Mouse (Mus musculus) CH12.LX (cell line): ENCODE results near the gene Chid1. TPM values are rescaled to one million over a fixed set of nuclear protein-coding genes. Genes with fewer than 3 reads are reported as not detected.

Experiments used
- DNase-seq: peaks from one replicate; pipeline ENCODE4 v3.0.0-alpha.2; 2013; ENCODE audit errors: extremely low read depth
- H3K27ac ChIP-seq: 2 replicates; pipeline ENCODE4 v1.5.1; 2012; ENCODE audit warnings: low read depth, mild to moderate bottlenecking, control low read depth, moderate library complexity; ENCODE audit not compliant: insufficient read depth
- H3K27me3 ChIP-seq: replicated peaks from 2 replicates; pipeline ENCODE3; 2012; ENCODE audit warnings: inconsistent platforms
- H3K36me3 ChIP-seq, 2 experiments: replicated peaks in 1 of 2; 2 replicates each; pipeline versions ENCODE3 to v1.6.1; 2012; ENCODE audit warnings: inconsistent platforms in 1 of 2, low read length in 1 of 2, mild to moderate bottlenecking in 1 of 2, mixed read lengths in 1 of 2, moderate library complexity in 1 of 2; ENCODE audit not compliant: control insufficient read depth in 1 of 2, insufficient read depth in 1 of 2
- H3K4me1 ChIP-seq, 2 experiments: 2 replicates each; pipeline ENCODE4 v1.6.1; 2012; ENCODE audit warnings: inconsistent platforms in 1 of 2, moderate library complexity in 1 of 2; ENCODE audit not compliant: insufficient read depth in 2 of 2, control insufficient read depth in 1 of 2
- H3K4me2 ChIP-seq: 2 replicates; pipeline ENCODE4 v1.6.1; 2012; ENCODE audit warnings: low read depth, mild to moderate bottlenecking, control low read depth; ENCODE audit not compliant: poor library complexity, insufficient read depth, severe bottlenecking
- H3K4me3 ChIP-seq, 3 experiments: fragments of 150-350 bp in 1 of 3; sonication (generic) in 1 of 3; replicated peaks in 1 of 3; 2 replicates each; pipeline versions ENCODE3 to v1.5.1; 2011 to 2012; ENCODE audit warnings: low read depth in 2 of 3, low read length in 2 of 3, mild to moderate bottlenecking in 2 of 3, moderate library complexity in 2 of 3, control low read depth in 1 of 3, improper control_type of control experiment in 1 of 3, inconsistent platforms in 1 of 3, mixed read lengths in 1 of 3; ENCODE audit not compliant: poor library complexity in 1 of 3
- H3K79me2 ChIP-seq: replicated peaks from 2 replicates; pipeline ENCODE4 v1.6.1; 2012; ENCODE audit warnings: mild to moderate bottlenecking, moderate library complexity; ENCODE audit not compliant: control insufficient read depth, poor library complexity, insufficient read depth, severe bottlenecking; ENCODE audit errors: extremely low read depth
- H3K9ac ChIP-seq: 2 replicates; pipeline ENCODE4 v1.6.1; 2012; ENCODE audit warnings: low read depth, mild to moderate bottlenecking, control low read depth, moderate library complexity; ENCODE audit not compliant: insufficient read depth
- H3K9me3 ChIP-seq: replicated peaks from 2 replicates; pipeline ENCODE3; 2012; ENCODE audit warnings: low read length, inconsistent platforms, mixed read lengths
- BHLHE40 ChIP-seq: IDR thresholded peaks from 2 replicates; pipeline ENCODE4 v1.6.1; 2011; ENCODE audit warnings: mild to moderate bottlenecking, low read depth, low read length, improper control_type of control experiment
- CHD2 ChIP-seq: IDR thresholded peaks from 2 replicates; pipeline ENCODE4 v1.6.1; 2011; ENCODE audit warnings: low read length, improper control_type of control experiment
- E2F4 ChIP-seq: IDR thresholded peaks from 2 replicates; pipeline ENCODE4 v1.6.1; 2011; ENCODE audit warnings: low read depth, low read length, improper control_type of control experiment; ENCODE audit not compliant: insufficient replicate concordance
- EP300 ChIP-seq: IDR thresholded peaks from 2 replicates; pipeline ENCODE4 v1.6.1; 2011; ENCODE audit warnings: low read length, improper control_type of control experiment
- ETS1 ChIP-seq: conservative IDR thresholded peaks from 2 replicates; pipeline ENCODE4 v1.6.1; 2012; ENCODE audit warnings: low read depth, mild to moderate bottlenecking, inconsistent platforms, low read length, improper control_type of control experiment, moderate library complexity
- GABPA ChIP-seq: IDR thresholded peaks from 2 replicates; pipeline ENCODE4 v1.6.1; 2012; ENCODE audit warnings: low read depth, low read length, improper control_type of control experiment, inconsistent platforms; ENCODE audit not compliant: insufficient replicate concordance
- IRF4 ChIP-seq: IDR thresholded peaks from 2 replicates; pipeline ENCODE4 v1.6.1; 2014; ENCODE audit warnings: low read depth, mild to moderate bottlenecking, inconsistent platforms, low read length, improper control_type of control experiment
- KAT2A ChIP-seq: IDR thresholded peaks from 2 replicates; pipeline ENCODE4 v1.6.1; 2012; ENCODE audit warnings: low read length, improper control_type of control experiment, inconsistent platforms; ENCODE audit not compliant: insufficient replicate concordance
- MYC ChIP-seq: IDR thresholded peaks from 2 replicates; pipeline ENCODE4 v1.6.1; 2011; ENCODE audit warnings: low read depth, mild to moderate bottlenecking, improper control_type of control experiment, low read length
- NRF1 ChIP-seq: IDR thresholded peaks from 2 replicates; pipeline ENCODE4 v1.6.1; 2014; ENCODE audit warnings: low read depth, mild to moderate bottlenecking, inconsistent platforms, low read length, improper control_type of control experiment, moderate library complexity
- PAX5 ChIP-seq: IDR thresholded peaks from 2 replicates; pipeline ENCODE4 v1.6.1; 2012; ENCODE audit warnings: low read length, inconsistent platforms, mixed read lengths
- POLR2AphosphoS2 ChIP-seq: IDR thresholded peaks from 2 replicates; pipeline ENCODE4 v1.6.1; 2011; ENCODE audit warnings: low read depth, low read length, improper control_type of control experiment
- RAD21 ChIP-seq: IDR thresholded peaks from 2 replicates; pipeline ENCODE4 v1.6.1; 2011; ENCODE audit warnings: low read depth, mild to moderate bottlenecking, low read length, improper control_type of control experiment, moderate library complexity
- SMC3 ChIP-seq: IDR thresholded peaks from 2 replicates; pipeline ENCODE4 v1.6.1; 2011; ENCODE audit warnings: low read depth, low read length, improper control_type of control experiment
- TBP ChIP-seq: conservative IDR thresholded peaks from 2 replicates; pipeline ENCODE4 v1.6.1; 2011; ENCODE audit warnings: low read depth, low read length, improper control_type of control experiment
- TCF12 ChIP-seq: IDR thresholded peaks from 2 replicates; pipeline ENCODE4 v1.6.1; 2014; ENCODE audit warnings: low read depth, mild to moderate bottlenecking, inconsistent platforms, low read length, improper control_type of control experiment
- UBTF ChIP-seq: IDR thresholded peaks from 2 replicates; pipeline ENCODE4 v1.6.1; 2012; ENCODE audit warnings: low read depth, mild to moderate bottlenecking, inconsistent platforms, low read length, improper control_type of control experiment, moderate library complexity
- USF1 ChIP-seq: IDR thresholded peaks from 2 replicates; pipeline ENCODE4 v1.6.1; 2014; ENCODE audit warnings: low read depth, mild to moderate bottlenecking, inconsistent platforms, low read length, improper control_type of control experiment
- USF2 ChIP-seq: conservative IDR thresholded peaks from 2 replicates; pipeline ENCODE4 v1.6.1; 2011; ENCODE audit warnings: low read depth, low read length, improper control_type of control experiment
- ZC3H11A ChIP-seq: IDR thresholded peaks from 2 replicates; pipeline ENCODE4 v1.6.1; 2012; ENCODE audit warnings: low read depth, mild to moderate bottlenecking, inconsistent platforms, low read length, improper control_type of control experiment
- ZMIZ1 ChIP-seq: IDR thresholded peaks from 2 replicates; pipeline ENCODE4 v1.6.1; 2012; ENCODE audit warnings: low read depth, mild to moderate bottlenecking, inconsistent platforms, low read length, improper control_type of control experiment
- dilution Hi-C: fragments of 300-500 bp; cut with MboI; formaldehyde crosslinking; loops from 2 replicates; pipeline ENCODE4 v1.14.3; 2020; ENCODE audit warnings: low sequenced_read_pairs; ENCODE audit not compliant: extremely low pct_unique_long_range_greater_than_20kb, extremely low pct_ligation_motif_present
- in situ Hi-C: fragments of 300-500 bp; cut with MboI; formaldehyde crosslinking; loops from 3 replicates; pipeline ENCODE4 v1.14.3; 2019; ENCODE audit warnings: low sequenced_read_pairs, low pct_ligation_motif_present, low pct_unique_long_range_greater_than_20kb, mixed read lengths
- polyA plus RNA-seq: library from polyadenylated mRNA; unstranded; fragments of >175 nt; gene quantifications from 2 replicates; pipeline ENCODE4 v1.2.1, GENCODE M21; 2012; ENCODE audit warnings: low read depth; ENCODE audit not compliant: insufficient read length
- total RNA-seq, 2 experiments: library from RNA; depleted of rRNA; stranded (reverse); fragments of 300-350 nt in 1 of 2; fragments of >200 nt in 1 of 2; gene quantifications; 2 replicates each; pipeline ENCODE4 v1.2.3; 2012 to 2014

Gene Chid1
- total and polyA plus RNA-seq, 3 experiments: 27.0 to 50.5 (median 42.3) TPM

GRCm38 (mm10) chr7:141524271-141524670, 15.4 kb downstream of the Chid1 start:
- dilution Hi-C loops: no loop called here
- in situ Hi-C loops: no loop called here
- Histone ChIP-seq H3K4me3 (no peak overlapping the region), H3K4me2 (no peak overlapping the region), H3K36me3 (peaks cover 44 to 96% of the 10 kb centered on the region in 2 experiments), H3K9me3 (no peaks in the 10 kb centered on the region), H3K79me2 (no peaks in the 10 kb centered on the region), H3K27me3 (no peaks in the 10 kb centered on the region), H3K4me1 (peaks cover 0 to 5% of the 10 kb centered on the region in 2 experiments; a peak in 2 of 4 replicates), H3K27ac (no peak overlapping the region), H3K9ac (no peak overlapping the region)
- DNase-seq: no peak
- no peak for TF ChIP-seq USF2
- TF ChIP-seq NRF1: no peak
- TF ChIP-seq PAX5: no peak
- TF ChIP-seq KAT2A: no peak
- no peak for TF ChIP-seq MYC
- TF ChIP-seq BHLHE40: no peak
- no peak for TF ChIP-seq SMC3
- no peak for TF ChIP-seq E2F4
- TF ChIP-seq GABPA: no peak

GRCm38 (mm10) chr7:141523007-141523406, 16.6 kb downstream of the Chid1 start:
- Histone ChIP-seq H3K4me1 (peaks cover 0 to 7% of the 10 kb centered on the region in 2 experiments; a peak in 2 of 4 replicates), H3K9me3 (no peaks in the 10 kb centered on the region), H3K27me3 (no peaks in the 10 kb centered on the region), H3K4me3 (no peak overlapping the region), H3K27ac (no peak overlapping the region), H3K36me3 (peaks cover 39 to 96% of the 10 kb centered on the region in 2 experiments), H3K9ac (no peak overlapping the region)
- in situ Hi-C loops: no loop called here
- DNase-seq: no peak
- dilution Hi-C loops: no loop called here
- TF ChIP-seq USF1 (no peak), ETS1 (no peak), PAX5 (no peak), POLR2AphosphoS2 (no peak), RAD21 (no peak), IRF4 (no peak), TBP (no peak), EP300 (no peak), ZMIZ1 (no peak), MYC (no peak), UBTF (no peak), ZC3H11A (no peak), CHD2 (no peak), TCF12 (no peak)
- TF ChIP-seq, all 38 proteins: peak for 0
- no peak overlapping the region for H3K4me2 ChIP-seq
- H3K79me2 ChIP-seq: no peaks in the 10 kb centered on the region
